Mouse (Mus musculus): ENCODE data around the gene Rorc. TPM values are rescaled to one million over a fixed set of nuclear protein-coding genes. Genes with fewer than 3 reads are reported as not detected.

The Rorc gene
- total and polyA plus RNA-seq, 3 experiments: 0.47 to 1.2 (median 1.2) TPM

- no peaks in the 10 kb centered on the region for H3K4me1 ChIP-seq (ENCODE audit: control insufficient read depth in 1 of 2, insufficient read depth in 2 of 2)
- no peak overlapping the region for H3K4me2 ChIP-seq (ENCODE audit: insufficient read depth, low read depth, poor library complexity, severe bottlenecking)
- H3K4me3 ChIP-seq (replicated peaks in 1 of 3; ENCODE audit: low read depth in 2 of 3, low read length in 2 of 3, poor library complexity in 1 of 3): no peak overlapping the region
- H3K36me3 ChIP-seq (replicated peaks in 1 of 2; ENCODE audit: control insufficient read depth in 1 of 2, insufficient read depth in 1 of 2, low read length in 1 of 2): no peaks in the 10 kb centered on the region
- TF ChIP-seq ZNF384 (IDR thresholded peaks at IDR 0.05; ENCODE audit: low read depth, low read length) (no peak), MYC (IDR thresholded peaks at IDR 0.05; ENCODE audit: low read depth, low read length) (no peak), ZMIZ1 (IDR thresholded peaks at IDR 0.05; ENCODE audit: low read depth, low read length) (no peak), RAD21 (IDR thresholded peaks at IDR 0.05; ENCODE audit: low read depth, low read length) (no peak), CHD1 (IDR thresholded peaks at IDR 0.05; ENCODE audit: low read depth, low read length) (no peak), ETS1 (conservative IDR thresholded peaks at IDR 0.05; ENCODE audit: low read depth, low read length) (no peak), JUND (conservative IDR thresholded peaks at IDR 0.05; ENCODE audit: low read depth, low read length) (no peak), EP300 (IDR thresholded peaks at IDR 0.05; ENCODE audit: low read length) (no peak), HCFC1 (IDR thresholded peaks at IDR 0.05; ENCODE audit: low read depth, low read length) (no peak), USF1 (IDR thresholded peaks at IDR 0.05; ENCODE audit: low read depth, low read length) (no peak), PAX5 (IDR thresholded peaks at IDR 0.05; ENCODE audit: low read length) (no peak), ZC3H11A (IDR thresholded peaks at IDR 0.05; ENCODE audit: low read depth, low read length) (no peak), MAZ (IDR thresholded peaks at IDR 0.05; ENCODE audit: low read depth, low read length) (no peak), SIN3A (IDR thresholded peaks at IDR 0.05; ENCODE audit: low read length) (no peak)
- in situ Hi-C loops (cut with MboI; ENCODE audit: low pct_ligation_motif_present, low pct_unique_long_range_greater_than_20kb, low sequenced_read_pairs) (no loop called here), dilution Hi-C loops (cut with MboI; ENCODE audit: extremely low pct_ligation_motif_present, extremely low pct_unique_long_range_greater_than_20kb, low sequenced_read_pairs) (no loop called here)
- H3K9ac ChIP-seq (ENCODE audit: insufficient read depth, low read depth): no peak overlapping the region
- no peak for DNase-seq (ENCODE audit: extremely low read depth)
- peaks cover 12% of the 10 kb centered on the region for H3K27me3 ChIP-seq (replicated peaks)
- H3K79me2 ChIP-seq (replicated peaks; ENCODE audit: control insufficient read depth, extremely low read depth, insufficient read depth, poor library complexity, severe bottlenecking): no peaks in the 10 kb centered on the region
- no peaks in the 10 kb centered on the region for H3K9me3 ChIP-seq (replicated peaks; ENCODE audit: low read length)
- H3K27ac ChIP-seq (ENCODE audit: insufficient read depth, low read depth): no peak overlapping the region
Measured at GRCm38 (mm10) chr3:94399663-94400310, 27.2 kb downstream of the Rorc start.

- in situ Hi-C loops (cut with MboI; ENCODE audit: low pct_ligation_motif_present, low pct_unique_long_range_greater_than_20kb, low sequenced_read_pairs): no loop called here
- Histone ChIP-seq H3K27me3 (replicated peaks) (peaks cover 12% of the 10 kb centered on the region), H3K4me2 (ENCODE audit: insufficient read depth, low read depth, poor library complexity, severe bottlenecking) (no peak overlapping the region), H3K9ac (ENCODE audit: insufficient read depth, low read depth) (no peak overlapping the region), H3K79me2 (replicated peaks; ENCODE audit: control insufficient read depth, extremely low read depth, insufficient read depth, poor library complexity, severe bottlenecking) (no peaks in the 10 kb centered on the region), H3K36me3 (replicated peaks in 1 of 2; ENCODE audit: control insufficient read depth in 1 of 2, insufficient read depth in 1 of 2, low read length in 1 of 2) (no peaks in the 10 kb centered on the region), H3K27ac (ENCODE audit: insufficient read depth, low read depth) (no peak overlapping the region), H3K4me1 (ENCODE audit: control insufficient read depth in 1 of 2, insufficient read depth in 2 of 2) (no peaks in the 10 kb centered on the region), H3K4me3 (replicated peaks in 1 of 3; ENCODE audit: low read depth in 2 of 3, low read length in 2 of 3, poor library complexity in 1 of 3) (no peak overlapping the region), H3K9me3 (replicated peaks; ENCODE audit: low read length) (no peaks in the 10 kb centered on the region)
- dilution Hi-C loops (cut with MboI; ENCODE audit: extremely low pct_ligation_motif_present, extremely low pct_unique_long_range_greater_than_20kb, low sequenced_read_pairs): no loop called here
- no peak for TF ChIP-seq JUND (conservative IDR thresholded peaks at IDR 0.05; ENCODE audit: low read depth, low read length)
- TF ChIP-seq ETS1 (conservative IDR thresholded peaks at IDR 0.05; ENCODE audit: low read depth, low read length): no peak
- TF ChIP-seq JUN (IDR thresholded peaks at IDR 0.05; ENCODE audit: insufficient read depth, low read depth, low read length): no peak
- no peak for DNase-seq (ENCODE audit: extremely low read depth)
Measured at GRCm38 (mm10) chr3:94402451-94402850, 29.9 kb downstream of the Rorc start.
